Mouse (Mus musculus): ENCODE results near the gene Plekhh1. TPM values are rescaled to one million over a fixed set of nuclear protein-coding genes. Genes with fewer than 3 reads are reported as not detected.

Plekhh1 gene
- total and polyA plus RNA-seq, 2 experiments: 0.09 to 0.27 TPM

DNA sequence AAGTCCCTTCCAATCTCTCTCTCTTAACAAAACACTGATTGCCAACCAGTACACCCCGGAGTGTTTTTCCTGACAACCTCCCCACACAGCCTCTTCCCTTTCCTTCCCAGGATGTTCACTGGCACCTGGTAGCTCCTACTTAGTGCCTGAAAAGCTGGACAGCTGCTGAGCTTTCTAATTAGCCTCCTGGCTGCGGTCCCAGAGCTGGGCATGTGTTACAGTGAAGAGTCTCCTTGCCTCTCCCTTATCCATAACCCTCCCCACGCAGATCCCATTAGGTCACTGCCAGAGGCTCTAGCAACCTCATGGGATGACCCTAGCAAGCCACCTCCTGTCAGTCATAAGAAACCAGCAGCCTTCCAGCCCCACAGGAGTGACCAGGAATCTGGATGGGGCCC lies 44.9 kb upstream of the Plekhh1 start:
- H3K4me1 ChIP-seq (ENCODE audit: control insufficient read depth, insufficient read depth, low read length): no peaks in the 10 kb centered on the region
- no peak for DNase-seq (ENCODE audit: extremely low read depth, low read depth, low spot score)
- no peak for TF ChIP-seq POLR2A (IDR thresholded peaks at IDR 0.05; ENCODE audit: extremely low read depth, insufficient read depth, low read length)
- no peak for TF ChIP-seq CTCF (IDR thresholded peaks at IDR 0.05; ENCODE audit: low read depth, low read length)
- H3K27ac ChIP-seq (replicated peaks; ENCODE audit: insufficient read depth, low read depth, low read length): no peak overlapping the region
- H3K79me2 ChIP-seq (ENCODE audit: control insufficient read depth, insufficient read depth, low read length): no peaks in the 10 kb centered on the region
- no peaks in the 10 kb centered on the region for H3K36me3 ChIP-seq (ENCODE audit: control insufficient read depth, insufficient read depth, low read length)
- WGBS: 66% methylated on average over 3 of the region's 3 CpGs
- no peak overlapping the region for H3K4me3 ChIP-seq (ENCODE audit: insufficient read depth, low read depth, low read length)
- no peak overlapping the region for H3K9ac ChIP-seq (ENCODE audit: low read depth, low read length)
- no peaks in the 10 kb centered on the region for H3K27me3 ChIP-seq (ENCODE audit: control insufficient read depth, insufficient read depth, low read length)

DNA sequence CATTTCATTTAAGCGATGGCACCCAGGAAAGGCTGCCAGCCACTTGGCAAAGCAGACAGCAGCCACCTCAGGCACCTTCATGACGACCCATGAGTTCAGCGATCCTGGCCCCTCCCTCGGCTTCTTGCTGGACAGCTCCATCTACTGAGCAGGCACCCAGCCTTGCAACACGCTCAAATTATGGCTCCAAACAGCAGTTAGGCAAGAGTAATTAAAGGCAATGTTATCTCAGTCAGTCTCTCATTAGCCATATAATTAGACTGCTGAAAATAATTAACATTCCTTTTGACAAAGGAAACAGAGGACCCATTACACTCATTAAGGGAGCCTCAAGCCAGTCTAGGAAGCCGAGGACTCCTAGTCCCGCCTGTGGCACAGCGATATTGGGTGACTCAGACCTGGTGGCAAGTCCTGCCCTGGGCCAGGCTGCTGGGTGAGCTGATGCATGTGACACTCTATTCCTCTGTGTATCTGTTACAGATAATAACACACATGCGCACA lies 41.3 kb upstream of the Plekhh1 start:
- 69% methylated on average over 9 of the region's 9 CpGs for WGBS
- H3K27me3 ChIP-seq (ENCODE audit: control insufficient read depth, insufficient read depth, low read length): no peaks in the 10 kb centered on the region
- TF ChIP-seq POLR2A (IDR thresholded peaks at IDR 0.05; ENCODE audit: extremely low read depth, insufficient read depth, low read length) (no peak), CTCF (IDR thresholded peaks at IDR 0.05; ENCODE audit: low read depth, low read length) (no peak)

DNA sequence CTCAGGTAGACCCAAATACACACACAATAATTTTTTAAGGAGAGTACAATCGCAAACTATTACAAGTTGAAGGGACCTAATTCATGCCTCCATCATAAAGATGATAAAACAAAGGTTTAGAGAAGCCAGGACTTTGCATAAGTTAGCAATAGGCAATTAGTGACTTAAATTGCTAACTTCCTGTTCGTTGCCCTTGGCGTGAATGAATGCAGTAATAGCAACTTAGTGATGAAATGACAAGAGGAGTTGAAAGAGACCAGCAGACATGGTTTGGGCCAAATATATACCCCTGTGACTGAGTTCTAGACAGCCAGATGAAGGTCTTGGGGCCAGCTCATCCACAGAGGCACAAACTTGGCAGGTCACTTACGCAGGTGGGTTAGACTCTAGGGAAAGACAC lies 32.7 kb upstream of the Plekhh1 start:
- no peak overlapping the region for H3K27ac ChIP-seq (replicated peaks; ENCODE audit: insufficient read depth, low read depth, low read length)
- no peak overlapping the region for H3K9ac ChIP-seq (ENCODE audit: low read depth, low read length)
- H3K4me1 ChIP-seq (ENCODE audit: control insufficient read depth, insufficient read depth, low read length): no peaks in the 10 kb centered on the region
- H3K79me2 ChIP-seq (ENCODE audit: control insufficient read depth, insufficient read depth, low read length): no peaks in the 10 kb centered on the region
- no peaks in the 10 kb centered on the region for H3K27me3 ChIP-seq (ENCODE audit: control insufficient read depth, insufficient read depth, low read length)
- H3K36me3 ChIP-seq (ENCODE audit: control insufficient read depth, insufficient read depth, low read length): no peaks in the 10 kb centered on the region
- H3K4me3 ChIP-seq (ENCODE audit: insufficient read depth, low read depth, low read length): no peak overlapping the region
- no peak for DNase-seq (ENCODE audit: extremely low read depth, low read depth, low spot score)
- TF ChIP-seq CTCF (IDR thresholded peaks at IDR 0.05; ENCODE audit: low read depth, low read length) (no peak), POLR2A (IDR thresholded peaks at IDR 0.05; ENCODE audit: extremely low read depth, insufficient read depth, low read length) (no peak)
- WGBS: 92% methylated on average over 4 of the region's 4 CpGs

More for the DNA sequence above, 41.3 kb upstream of the Plekhh1 start:
- Histone ChIP-seq H3K4me3 (ENCODE audit: insufficient read depth, low read depth, low read length) (no peak overlapping the region), H3K27ac (replicated peaks; ENCODE audit: insufficient read depth, low read depth, low read length) (no peak overlapping the region), H3K9ac (ENCODE audit: low read depth, low read length) (no peak overlapping the region), H3K36me3 (ENCODE audit: control insufficient read depth, insufficient read depth, low read length) (no peaks in the 10 kb centered on the region), H3K4me1 (ENCODE audit: control insufficient read depth, insufficient read depth, low read length) (no peaks in the 10 kb centered on the region), H3K79me2 (ENCODE audit: control insufficient read depth, insufficient read depth, low read length) (no peaks in the 10 kb centered on the region)
- no peak for DNase-seq (ENCODE audit: extremely low read depth, low read depth, low spot score)

DNA sequence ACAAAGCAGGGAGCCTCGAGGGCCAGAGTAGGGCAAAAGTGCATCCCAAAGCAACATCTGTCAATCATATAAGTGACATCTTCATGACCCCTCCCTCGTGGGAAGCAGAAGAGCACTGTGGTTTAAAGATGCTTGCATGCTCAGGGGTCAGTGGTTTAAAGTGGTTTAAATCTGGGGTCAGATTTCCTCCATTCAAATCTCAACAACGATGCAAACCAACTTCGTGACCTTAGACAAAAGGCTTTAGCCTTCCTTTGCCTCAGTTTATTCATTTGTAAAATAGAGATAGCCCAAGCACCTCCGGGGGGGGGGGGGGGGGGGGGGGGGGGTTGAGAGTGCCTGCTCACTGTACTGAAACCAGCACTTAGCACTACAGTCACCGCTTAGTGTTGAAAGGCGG lies 32.3 kb upstream of the Plekhh1 start:
- DNase-seq (ENCODE audit: extremely low read depth, low read depth, low spot score): no peak
- Histone ChIP-seq H3K4me1 (ENCODE audit: control insufficient read depth, insufficient read depth, low read length) (no peaks in the 10 kb centered on the region), H3K9ac (ENCODE audit: low read depth, low read length) (no peak overlapping the region), H3K4me3 (ENCODE audit: insufficient read depth, low read depth, low read length) (no peak overlapping the region), H3K27ac (replicated peaks; ENCODE audit: insufficient read depth, low read depth, low read length) (no peak overlapping the region), H3K36me3 (ENCODE audit: control insufficient read depth, insufficient read depth, low read length) (no peaks in the 10 kb centered on the region), H3K27me3 (ENCODE audit: control insufficient read depth, insufficient read depth, low read length) (no peaks in the 10 kb centered on the region), H3K79me2 (ENCODE audit: control insufficient read depth, insufficient read depth, low read length) (no peaks in the 10 kb centered on the region)
- 53% methylated on average over 6 of the region's 7 CpGs for WGBS
- TF ChIP-seq POLR2A (IDR thresholded peaks at IDR 0.05; ENCODE audit: extremely low read depth, insufficient read depth, low read length): no peak

DNA sequence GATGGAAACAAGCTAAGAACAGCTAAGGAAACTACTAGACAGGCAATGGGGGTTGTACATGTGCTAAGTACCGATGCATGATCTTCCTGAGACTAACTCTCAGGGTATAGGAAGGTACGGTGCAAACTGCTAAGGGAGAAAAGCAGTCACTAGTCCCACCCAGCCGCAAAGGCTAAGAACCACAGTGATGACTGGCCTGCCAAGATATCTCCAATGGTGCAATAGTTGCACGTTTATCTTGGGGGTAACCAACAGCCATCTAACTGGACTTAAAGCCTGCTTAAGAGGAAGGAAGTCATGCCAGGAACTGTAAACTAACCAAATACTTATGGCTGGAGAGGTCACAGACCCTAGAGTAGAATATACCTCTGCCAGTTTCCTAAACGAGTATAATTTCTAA lies 26.6 kb upstream of the Plekhh1 start:
- H3K27ac ChIP-seq (replicated peaks; ENCODE audit: insufficient read depth, low read depth, low read length): no peak overlapping the region
- H3K79me2 ChIP-seq (ENCODE audit: control insufficient read depth, insufficient read depth, low read length): no peaks in the 10 kb centered on the region
- H3K4me1 ChIP-seq (ENCODE audit: control insufficient read depth, insufficient read depth, low read length): no peaks in the 10 kb centered on the region
- WGBS: 75% methylated on average over 5 of the region's 5 CpGs
- peaks cover 3% of the 10 kb centered on the region for H3K27me3 ChIP-seq (ENCODE audit: control insufficient read depth, insufficient read depth, low read length)
- no peak overlapping the region for H3K4me3 ChIP-seq (ENCODE audit: insufficient read depth, low read depth, low read length)
- no peaks in the 10 kb centered on the region for H3K36me3 ChIP-seq (ENCODE audit: control insufficient read depth, insufficient read depth, low read length)
- no peak for DNase-seq (ENCODE audit: extremely low read depth, low read depth, low spot score)
- TF ChIP-seq CTCF (IDR thresholded peaks at IDR 0.05; ENCODE audit: low read depth, low read length) (no peak), POLR2A (IDR thresholded peaks at IDR 0.05; ENCODE audit: extremely low read depth, insufficient read depth, low read length) (no peak)
- H3K9ac ChIP-seq (ENCODE audit: low read depth, low read length): no peak overlapping the region

DNA sequence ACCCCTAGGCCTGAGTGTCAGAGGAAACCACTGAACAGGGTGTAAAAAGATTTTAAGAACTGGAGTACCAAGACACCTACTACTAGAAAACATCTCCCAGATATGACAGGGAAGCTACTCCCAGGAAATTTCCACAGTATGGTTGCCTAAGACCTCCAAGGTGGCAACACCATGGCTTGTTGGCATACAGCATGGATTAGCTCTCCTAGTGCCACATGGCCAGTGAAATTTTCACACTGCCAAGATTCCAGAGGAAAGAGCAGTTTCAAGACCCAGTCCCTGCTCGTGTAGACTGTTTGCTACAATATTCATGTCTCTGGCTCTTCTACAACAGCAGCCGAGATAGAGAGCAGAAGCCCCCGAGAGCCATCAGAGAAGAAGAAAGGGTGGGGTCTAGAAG lies 26.0 kb upstream of the Plekhh1 start:
- WGBS: 88% methylated on average over 3 of the region's 3 CpGs
- Histone ChIP-seq H3K36me3 (ENCODE audit: control insufficient read depth, insufficient read depth, low read length) (no peaks in the 10 kb centered on the region), H3K27me3 (ENCODE audit: control insufficient read depth, insufficient read depth, low read length) (peaks cover 3% of the 10 kb centered on the region), H3K79me2 (ENCODE audit: control insufficient read depth, insufficient read depth, low read length) (no peaks in the 10 kb centered on the region), H3K27ac (replicated peaks; ENCODE audit: insufficient read depth, low read depth, low read length) (no peak overlapping the region), H3K4me3 (ENCODE audit: insufficient read depth, low read depth, low read length) (no peak overlapping the region), H3K9ac (ENCODE audit: low read depth, low read length) (no peak overlapping the region), H3K4me1 (ENCODE audit: control insufficient read depth, insufficient read depth, low read length) (no peaks in the 10 kb centered on the region)
- no peak for DNase-seq (ENCODE audit: extremely low read depth, low read depth, low spot score)
- TF ChIP-seq POLR2A (IDR thresholded peaks at IDR 0.05; ENCODE audit: extremely low read depth, insufficient read depth, low read length) (no peak), CTCF (IDR thresholded peaks at IDR 0.05; ENCODE audit: low read depth, low read length) (no peak)

Data from liver, adult 2 months (tissue).